Mouse (Mus musculus): Measurements from ENCODE around the gene Gpr158.
A peak's percentile ranks its signal among the peaks of the same experiment; 100 is the strongest.
"Not testable (repeated sequence)": the region's sequence is repeated elsewhere in the genome, so short reads cannot be mapped to it uniquely, and the experiment has no call there.

Gene Gpr158

GRCm38 (mm10) chr2:21367345-21368111 lies at the start of gene Gpr158:
Gene Gpr158 (plus strand): TSS chr2:21367542.
- peak; percentile 7 for DNase-seq (ENCODE audit: extremely low read depth, insufficient read length, low spot score)

- DNase-seq (ENCODE audit: extremely low read depth, insufficient read length, low spot score): no peak
Observed at GRCm38 (mm10) chr2:21343821-21344220, 23.5 kb upstream of the Gpr158 start.

- peak; percentile 4 for DNase-seq (ENCODE audit: extremely low read depth, insufficient read length, low spot score)
Observed at GRCm38 (mm10) chr2:21368351-21369170, 1.2 kb downstream of the Gpr158 start.

- peak; percentile 9 for DNase-seq (ENCODE audit: extremely low read depth, insufficient read length, low spot score)
Observed at GRCm38 (mm10) chr2:21369171-21369485, 1.8 kb downstream of the Gpr158 start.

- DNase-seq (ENCODE audit: extremely low read depth, insufficient read length, low spot score): peak; percentile 46
Observed at GRCm38 (mm10) chr2:21369556-21369955, 2.2 kb downstream of the Gpr158 start.

- DNase-seq (ENCODE audit: extremely low read depth, insufficient read length, low spot score): no peak
Observed at GRCm38 (mm10) chr2:21379516-21379915, 12.2 kb downstream of the Gpr158 start.

GRCm38 (mm10) chr2:21392727-21393126 lies 25.4 kb downstream of the Gpr158 start:
- DNase-seq (ENCODE audit: extremely low read depth, insufficient read length, low spot score): no peak

GRCm38 (mm10) chr2:21397347-21397746 lies 30.0 kb downstream of the Gpr158 start:
- DNase-seq (ENCODE audit: extremely low read depth, insufficient read length, low spot score): no peak

- no peak for DNase-seq (ENCODE audit: extremely low read depth, insufficient read length, low spot score)
Observed at GRCm38 (mm10) chr2:21399657-21400056, 32.3 kb downstream of the Gpr158 start.

GRCm38 (mm10) chr2:21405617-21406016 lies 38.3 kb downstream of the Gpr158 start:
- DNase-seq (ENCODE audit: extremely low read depth, insufficient read length, low spot score): no peak

- DNase-seq (ENCODE audit: extremely low read depth, insufficient read length, low spot score): no peak
Observed at GRCm38 (mm10) chr2:21407443-21407985, 40.2 kb downstream of the Gpr158 start.

- no peak for DNase-seq (ENCODE audit: extremely low read depth, insufficient read length, low spot score)
Observed at GRCm38 (mm10) chr2:21408821-21409220, 41.5 kb downstream of the Gpr158 start.

GRCm38 (mm10) chr2:21430288-21430687 lies 62.9 kb downstream of the Gpr158 start:
- DNase-seq (ENCODE audit: extremely low read depth, insufficient read length, low spot score): no peak

GRCm38 (mm10) chr2:21431182-21431581 lies 63.8 kb downstream of the Gpr158 start:
- no peak for DNase-seq (ENCODE audit: extremely low read depth, insufficient read length, low spot score)

- DNase-seq (ENCODE audit: extremely low read depth, insufficient read length, low spot score): no peak
Observed at GRCm38 (mm10) chr2:21439626-21440025, 72.3 kb downstream of the Gpr158 start.

- DNase-seq (ENCODE audit: extremely low read depth, insufficient read length, low spot score): not testable (repeated sequence)
Observed at GRCm38 (mm10) chr2:21460606-21461005, 93.3 kb downstream of the Gpr158 start.

- no peak for DNase-seq (ENCODE audit: extremely low read depth, insufficient read length, low spot score)
Observed at GRCm38 (mm10) chr2:21474957-21475356, 107.6 kb downstream of the Gpr158 start.

- no peak for DNase-seq (ENCODE audit: extremely low read depth, insufficient read length, low spot score)
Observed at GRCm38 (mm10) chr2:21496881-21497280, 129.5 kb downstream of the Gpr158 start.

- no peak for DNase-seq (ENCODE audit: extremely low read depth, insufficient read length, low spot score)
Observed at GRCm38 (mm10) chr2:21497965-21498364, 130.6 kb downstream of the Gpr158 start.

- DNase-seq (ENCODE audit: extremely low read depth, insufficient read length, low spot score): no peak
Observed at GRCm38 (mm10) chr2:21499399-21499798, 132.1 kb downstream of the Gpr158 start.

GRCm38 (mm10) chr2:21507449-21507848 lies 140.1 kb downstream of the Gpr158 start:
- DNase-seq (ENCODE audit: extremely low read depth, insufficient read length, low spot score): no peak

- no peak for DNase-seq (ENCODE audit: extremely low read depth, insufficient read length, low spot score)
Observed at GRCm38 (mm10) chr2:21530750-21531149, 163.4 kb downstream of the Gpr158 start.

Measured in 3134 (cell line).